Mouse (Mus musculus): ENCODE results near the gene Lamc1.

- TF ChIP-seq CTCF (IDR thresholded peaks at IDR 0.05; ENCODE audit: borderline replicate concordance, control insufficient read depth, extremely low read depth, insufficient read depth, low read length, poor library complexity) (no peak), POLR2A (IDR thresholded peaks at IDR 0.05; ENCODE audit: control insufficient read depth, extremely low read depth, insufficient read depth, low read length, poor library complexity) (no peak)
Observed at GRCm38 (mm10) chr1:153309310-153309709, 23.3 kb downstream of the Lamc1 start.

Measured in thymus, adult 2 months (tissue).